Mouse (Mus musculus): ENCODE data around the gene Fam168b.
A peak's percentile ranks its signal among the peaks of the same experiment; 100 is the strongest.

Gene Fam168b

DNA sequence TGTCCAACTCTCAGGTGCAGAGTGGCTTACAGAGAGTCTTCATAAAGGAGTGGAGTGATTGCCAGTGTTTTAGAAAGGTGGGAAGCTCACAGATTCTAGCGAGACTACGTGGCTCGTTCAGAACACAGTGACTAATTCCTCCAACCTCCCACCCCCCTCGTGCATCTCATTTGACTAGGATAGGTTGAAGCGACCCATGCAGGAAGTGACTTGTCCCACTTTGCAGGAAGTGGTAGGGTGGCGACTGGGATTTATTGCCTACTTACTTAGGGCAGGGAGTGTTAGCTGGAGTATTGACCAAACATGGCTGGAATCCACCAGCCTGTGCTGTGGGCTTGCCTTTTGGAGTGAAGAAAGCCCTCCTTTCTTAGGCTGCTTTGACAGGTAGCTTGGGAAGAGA, 8.7 kb upstream of the Fam168b start:
- no peak for DNase-seq (ENCODE audit: low read depth, low spot score)

DNA sequence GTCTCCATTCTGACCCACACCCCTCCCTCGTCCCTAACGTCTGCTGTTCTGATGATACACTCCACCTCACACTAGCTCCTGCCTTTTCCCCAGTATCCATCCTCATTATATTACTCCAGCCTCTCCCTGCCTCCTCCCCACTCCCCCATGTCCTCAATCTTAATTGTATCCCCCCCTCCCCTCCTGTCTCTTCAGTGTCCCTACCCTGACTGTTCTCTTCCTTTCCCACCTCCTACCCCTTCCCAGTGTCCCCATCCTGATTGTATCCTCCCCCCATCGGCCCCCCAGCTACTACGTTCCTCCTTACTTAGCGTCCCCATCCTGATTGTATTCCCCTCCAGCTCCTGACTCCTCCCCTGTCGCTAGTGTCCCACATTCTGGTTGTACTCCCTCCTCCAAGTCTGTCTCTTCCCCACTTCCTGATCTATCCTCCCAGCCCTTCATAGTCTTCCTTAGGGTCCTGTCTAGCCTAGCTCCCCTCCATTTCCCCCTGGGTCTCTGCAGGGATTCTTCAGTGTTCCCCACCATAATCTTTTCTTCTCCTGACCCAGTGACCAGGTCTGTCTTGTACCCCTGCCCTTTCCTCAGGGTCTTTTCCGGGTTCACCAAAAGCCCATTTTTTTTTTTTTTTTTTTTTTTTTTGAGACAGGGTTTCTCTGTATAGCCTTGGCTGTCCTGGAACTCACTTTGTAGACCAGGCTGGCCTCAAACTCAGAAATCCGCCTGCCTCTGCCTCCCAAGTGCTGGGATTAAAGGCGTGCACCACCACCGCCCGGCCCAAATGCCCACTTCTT, 7.7 kb upstream of the Fam168b start:
- peak; percentile 33 for DNase-seq (ENCODE audit: low read depth, low spot score)

DNA sequence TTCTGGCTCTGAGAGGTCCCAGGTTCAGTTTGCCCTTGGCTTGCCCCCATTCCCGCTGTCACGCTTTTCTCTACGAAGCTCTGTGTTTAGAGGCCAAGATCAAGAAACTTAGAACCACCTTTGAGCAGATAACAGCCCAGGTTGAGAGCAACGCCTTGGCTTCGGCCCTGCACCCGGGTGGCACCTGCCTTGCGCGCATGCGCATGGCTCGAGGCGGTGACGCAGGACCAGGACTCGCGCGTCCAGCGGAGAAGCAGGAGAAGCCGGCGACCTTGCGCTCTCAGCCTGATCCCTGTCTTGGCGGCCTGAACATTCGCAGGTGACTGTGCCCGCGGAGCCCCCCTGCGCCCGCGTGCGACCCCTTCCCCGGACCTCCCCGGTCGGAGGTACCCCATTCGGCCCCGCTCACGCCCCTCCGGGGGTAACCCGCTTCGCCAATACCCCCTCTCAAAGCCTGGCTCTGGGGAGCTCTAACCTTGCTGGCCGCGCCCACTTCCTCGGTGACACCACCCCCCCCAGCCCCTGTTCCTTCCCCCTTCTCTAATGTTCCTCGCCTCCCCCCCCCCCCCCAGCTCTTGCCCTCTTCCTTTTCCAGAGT, 7.0 kb upstream of the Fam168b start, which contains the start of gene Plekhb2:
Plekhb2 (plus strand) TSS at position 232 of the 598 bp plus-strand sequence.
- peak; percentile 83 for DNase-seq (ENCODE audit: low read depth, low spot score)

DNA sequence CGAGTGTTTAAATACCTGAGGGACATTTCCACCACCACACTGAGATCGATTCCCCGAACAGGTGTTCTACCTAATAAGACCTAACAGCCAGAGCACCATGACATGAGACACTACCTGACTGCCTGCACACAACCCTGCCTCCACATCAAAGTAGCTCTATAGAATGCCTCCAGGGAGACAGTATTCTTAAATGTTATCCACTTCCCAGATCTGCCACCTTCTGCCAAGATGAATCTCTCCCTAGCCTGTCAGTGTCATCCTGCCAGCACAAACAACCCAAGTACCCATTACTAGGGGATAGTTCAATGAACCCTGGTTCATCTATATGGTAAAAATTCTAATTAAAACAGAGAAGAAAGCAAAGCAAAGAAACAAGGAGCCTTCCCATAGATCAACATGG, 4.2 kb upstream of the Fam168b start:
- DNase-seq (ENCODE audit: low read depth, low spot score), result no peak

DNA sequence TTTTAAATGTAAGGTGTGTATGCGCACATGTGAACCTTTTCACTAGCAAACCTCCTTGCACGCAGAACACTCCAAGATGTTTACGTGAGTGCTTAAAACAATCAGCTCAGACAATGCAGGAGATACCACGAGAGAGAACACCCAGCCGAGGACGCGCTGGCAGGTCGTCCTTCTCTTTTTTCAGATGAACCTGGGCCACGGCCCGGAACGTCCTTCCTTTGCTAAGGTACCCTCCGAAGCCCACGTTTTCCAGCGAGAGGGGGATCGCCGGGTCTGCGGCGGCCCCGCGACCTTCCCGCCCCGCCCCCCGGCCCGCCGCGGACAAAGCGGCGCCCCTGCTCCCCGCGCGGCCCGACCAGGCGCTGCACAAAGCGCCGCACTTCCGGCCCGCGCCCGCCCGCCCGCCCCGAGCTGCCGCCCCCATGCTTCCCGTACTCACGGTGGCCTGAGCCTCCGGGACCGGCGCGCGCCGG, 440 bp downstream of the Fam168b start:
- DNase-seq (ENCODE audit: low read depth, low spot score), result peak; percentile 57

DNA sequence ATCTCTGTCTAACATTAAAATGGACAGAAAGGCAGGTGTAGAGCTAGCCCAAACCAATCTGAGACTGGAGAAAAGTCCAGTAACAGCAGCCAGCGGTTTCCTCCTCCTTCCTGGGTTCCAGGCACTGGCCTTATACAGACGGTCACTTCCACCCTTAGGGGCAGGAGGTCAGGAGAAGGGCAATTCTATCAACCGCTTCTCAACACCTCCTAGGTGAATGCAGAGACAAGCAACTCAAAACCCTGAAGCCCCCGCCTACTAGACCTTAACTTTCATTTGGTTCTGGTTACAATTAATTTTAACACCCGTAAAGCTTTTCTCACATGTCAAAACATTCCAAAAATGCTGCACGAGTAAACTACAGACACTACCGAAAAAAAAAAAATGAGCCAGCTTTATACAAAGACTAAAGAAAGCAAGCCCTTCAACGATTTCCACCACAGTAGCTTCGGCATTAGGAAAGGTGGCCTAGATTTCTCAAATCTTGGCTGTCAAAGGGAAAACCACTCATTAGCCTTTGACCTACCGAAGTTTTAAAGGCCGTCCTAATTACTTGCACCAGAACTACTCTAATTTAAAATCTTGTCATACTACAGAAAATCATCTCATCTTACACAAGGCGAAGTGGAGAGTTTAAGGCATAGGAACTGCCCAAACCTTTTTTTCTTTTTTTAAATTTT, 1.0 kb downstream of the Fam168b start:
- no peak for DNase-seq (ENCODE audit: low read depth, low spot score)

DNA sequence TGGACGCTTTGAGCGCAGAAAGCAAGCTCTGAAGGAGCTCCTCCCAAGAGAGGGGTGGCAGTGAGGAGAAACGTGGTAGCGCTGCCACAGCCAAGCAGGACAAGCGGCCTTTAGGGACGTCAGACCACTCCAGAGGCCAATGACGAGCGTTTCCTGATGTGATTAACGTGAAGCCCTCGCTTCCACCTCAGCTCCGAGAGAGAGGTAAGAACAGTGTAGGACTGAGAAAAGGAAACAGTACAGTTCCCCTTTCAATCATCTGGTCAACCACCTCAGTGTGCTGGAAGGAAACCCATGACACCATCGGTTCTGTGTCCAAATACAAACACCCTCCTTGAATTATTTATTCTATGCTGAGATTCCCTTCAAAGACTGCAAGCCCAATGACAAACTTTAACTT, 3.6 kb downstream of the Fam168b start:
- no peak for DNase-seq (ENCODE audit: low read depth, low spot score)

DNA sequence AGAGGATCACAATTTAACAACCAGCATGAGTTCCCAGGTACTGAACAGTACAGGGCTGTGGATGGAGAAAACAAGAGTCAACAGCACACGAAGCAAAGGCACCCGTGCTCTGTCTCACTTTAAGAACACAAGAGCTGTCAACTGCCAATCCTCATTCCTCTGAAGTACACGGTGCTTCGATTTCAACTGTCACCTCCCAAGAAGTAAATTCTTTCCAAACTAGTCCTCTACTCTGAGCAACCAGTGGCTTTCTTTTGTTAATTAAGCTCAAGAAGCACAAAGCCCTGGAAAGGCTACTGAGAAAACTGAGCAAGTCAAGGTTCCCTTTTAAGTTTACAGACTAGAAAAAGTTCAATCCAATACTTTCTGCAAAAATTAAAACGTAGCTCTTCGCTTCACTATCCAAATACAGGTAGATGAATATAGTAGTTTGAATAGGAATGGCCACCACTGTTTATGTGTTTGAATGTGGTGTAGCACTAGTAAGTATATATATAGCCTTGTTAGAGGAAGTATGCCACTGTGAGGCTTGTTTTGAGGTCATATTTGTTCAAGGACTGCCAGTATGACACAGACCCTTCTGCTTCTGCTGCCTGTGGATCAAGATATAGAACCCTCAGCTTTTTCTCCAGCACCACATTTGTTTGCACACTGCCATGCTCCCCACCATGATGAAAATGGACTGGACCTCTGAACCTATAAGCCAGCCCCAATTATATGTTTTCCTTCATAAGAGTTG, 4.7 kb downstream of the Fam168b start:
- DNase-seq (ENCODE audit: low read depth, low spot score), result peak; percentile 59

DNA sequence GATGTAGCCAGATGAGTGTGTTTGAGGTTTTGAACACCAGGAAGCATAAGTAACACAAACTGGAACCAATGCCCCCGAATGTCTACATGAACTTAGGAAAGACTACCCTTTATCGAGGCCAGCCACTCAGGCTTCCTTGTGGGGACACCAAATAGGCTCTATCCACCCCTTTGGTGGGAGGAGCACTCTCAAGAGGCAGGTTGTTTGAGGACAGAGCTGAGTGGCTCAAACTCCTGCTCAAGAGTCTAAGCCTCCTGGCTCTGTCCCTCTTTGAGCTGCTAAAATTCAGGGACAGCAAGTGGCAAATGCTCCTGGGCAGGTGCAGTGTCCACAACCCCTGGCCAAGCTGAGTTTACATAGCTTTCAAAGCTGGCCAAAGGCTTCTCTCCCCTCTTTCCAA, 8.0 kb downstream of the Fam168b start:
- no peak for DNase-seq (ENCODE audit: low read depth, low spot score)

DNA sequence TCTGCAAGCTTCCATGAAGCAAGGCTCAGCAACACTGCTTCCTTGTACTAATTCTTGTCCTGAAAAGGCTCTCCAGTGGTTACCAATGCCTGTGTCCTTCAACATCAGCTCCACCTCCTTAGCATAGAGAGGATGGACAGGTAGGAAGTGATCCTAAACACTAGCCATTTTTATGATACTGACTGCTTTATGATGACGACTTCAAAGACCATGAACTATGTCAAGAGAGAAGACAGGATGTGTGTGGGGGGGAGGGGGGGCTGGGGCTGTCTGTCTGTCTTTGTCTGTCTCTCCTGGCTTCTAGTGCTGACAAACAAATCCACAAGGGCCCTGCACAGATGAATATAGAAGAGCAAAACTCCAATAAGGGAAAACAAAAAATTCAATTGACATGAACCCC, 11.5 kb downstream of the Fam168b start:
- DNase-seq (ENCODE audit: low read depth, low spot score), result no peak

DNA sequence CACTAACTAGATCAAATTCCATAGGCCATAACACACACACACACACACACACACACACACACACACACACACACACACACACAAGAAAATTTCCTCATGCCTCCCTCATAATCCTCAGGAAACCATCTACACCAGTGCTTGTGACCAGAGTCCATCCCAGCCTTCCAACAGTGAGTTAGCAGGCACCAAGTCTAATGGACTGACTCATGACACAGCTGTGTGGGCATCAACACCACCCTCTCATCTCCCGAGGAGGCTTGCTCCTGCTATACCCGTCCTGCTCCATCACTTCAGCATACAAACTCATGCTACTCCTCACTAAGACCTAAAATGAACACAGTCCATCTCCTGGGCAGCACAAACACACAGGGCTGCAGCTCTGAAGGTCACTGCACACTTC, 11.9 kb downstream of the Fam168b start:
- no peak for DNase-seq (ENCODE audit: low read depth, low spot score)

DNA sequence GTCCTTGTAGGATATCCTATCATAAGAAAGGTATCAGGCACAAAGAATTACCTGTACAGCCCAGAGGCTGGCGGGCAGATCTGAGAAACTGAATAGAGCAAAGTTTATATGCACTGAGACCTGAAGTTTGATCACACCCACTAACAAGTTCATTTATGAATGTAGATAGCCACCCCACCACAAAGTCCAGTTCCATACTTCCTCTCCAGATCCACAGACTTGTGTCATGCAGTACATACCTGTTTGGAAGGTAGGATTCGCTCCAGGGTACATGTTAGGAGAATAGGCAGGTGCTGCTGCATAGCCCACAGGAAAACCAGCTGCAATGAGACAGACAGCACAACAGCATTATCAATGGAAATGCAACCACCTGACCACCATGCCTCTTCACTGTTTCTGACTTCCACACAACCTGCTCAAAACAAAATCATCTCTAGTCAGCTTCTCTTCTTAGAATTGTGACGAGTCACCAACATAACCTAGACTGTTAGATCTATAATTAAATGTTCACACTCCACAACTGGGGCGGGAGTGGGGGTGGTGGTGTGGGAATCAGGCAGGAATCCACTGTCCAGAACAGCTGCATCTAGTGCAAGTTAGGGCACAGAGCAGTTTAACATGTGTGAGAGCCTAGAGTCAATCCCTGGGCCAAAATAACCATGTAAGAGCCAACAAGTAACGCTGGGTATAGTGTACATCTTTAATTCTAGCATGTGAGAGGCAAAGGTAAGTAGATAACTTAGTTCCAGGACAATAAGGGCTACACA, 14.2 kb downstream of the Fam168b start:
- DNase-seq (ENCODE audit: low read depth, low spot score), result no peak

DNA sequence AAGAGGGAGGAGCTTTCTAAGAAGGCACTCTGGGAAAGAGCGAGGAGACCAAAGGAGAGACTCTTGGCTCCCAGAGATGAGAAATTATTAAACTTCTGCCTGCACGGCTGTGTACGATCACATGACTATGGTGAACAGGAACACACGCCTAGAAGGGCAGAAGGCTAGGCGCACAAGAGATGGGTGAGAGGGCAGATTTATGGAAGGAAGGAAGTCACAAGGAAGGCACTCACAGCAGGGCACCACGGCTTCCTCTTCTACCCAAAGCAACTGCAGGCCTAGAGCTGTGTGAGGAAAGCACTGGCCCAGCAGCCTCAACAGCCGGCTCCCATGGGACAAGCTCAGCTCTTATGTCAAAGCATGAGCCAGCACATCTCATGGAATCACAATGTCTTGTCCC, 15.0 kb downstream of the Fam168b start:
- no peak for DNase-seq (ENCODE audit: low read depth, low spot score)

DNA sequence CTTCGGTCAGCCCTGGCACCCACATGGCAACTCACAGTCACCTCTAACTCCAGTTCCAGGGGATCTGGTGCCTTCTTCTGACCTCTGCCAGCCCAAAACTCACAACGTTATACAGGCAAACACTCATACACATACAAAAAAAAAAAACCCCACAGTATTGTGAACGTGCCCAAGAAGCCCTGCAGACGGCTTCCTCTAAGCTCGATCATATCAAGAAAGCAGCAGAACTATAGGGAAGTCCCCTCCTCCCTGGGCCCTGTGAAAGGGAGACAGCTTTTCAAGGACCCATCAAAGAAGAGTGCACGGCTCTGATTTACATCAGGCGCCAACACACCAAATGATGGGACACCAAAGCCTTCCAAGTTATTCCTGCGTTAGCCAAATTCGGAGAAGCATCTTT, 17.0 kb downstream of the Fam168b start:
- no peak for DNase-seq (ENCODE audit: low read depth, low spot score)

DNA sequence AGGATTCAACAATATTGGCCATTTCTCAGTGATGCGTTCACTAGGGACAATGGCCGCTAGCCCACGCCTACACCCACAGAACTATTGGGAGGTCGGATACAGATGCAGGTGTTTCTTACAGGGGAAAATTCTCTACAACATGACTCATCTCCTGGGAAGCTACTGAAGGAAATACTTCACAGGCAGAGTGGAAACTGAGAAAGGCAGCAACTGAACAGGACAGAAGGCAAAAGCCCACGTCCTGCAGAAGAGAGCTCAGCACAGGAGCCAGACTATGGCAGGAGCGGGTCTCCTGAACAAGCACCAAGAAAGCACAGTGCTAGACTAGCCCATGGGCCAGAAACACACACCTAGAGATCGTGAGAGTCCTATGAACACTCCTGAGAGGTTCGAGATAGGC, 18.7 kb downstream of the Fam168b start:
- DNase-seq (ENCODE audit: low read depth, low spot score), result no peak

DNA sequence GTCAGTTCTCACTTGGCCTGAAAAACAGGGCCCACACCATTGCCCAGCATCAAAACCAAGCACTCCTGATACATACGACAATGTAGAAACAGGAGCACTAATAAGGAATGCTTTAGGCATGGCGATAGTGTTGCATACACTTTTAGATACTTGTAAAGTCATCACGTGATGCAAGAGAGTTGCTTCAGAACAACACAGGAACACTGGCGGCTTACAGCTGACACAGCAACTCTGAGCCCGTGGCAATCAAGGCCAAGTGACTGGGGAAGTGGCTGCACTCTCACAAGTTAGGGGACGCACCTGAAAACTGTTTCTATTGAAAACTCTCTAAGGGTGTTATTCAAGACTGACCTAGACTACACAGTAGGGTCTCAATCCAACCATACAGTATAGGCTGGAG, 19.5 kb downstream of the Fam168b start:
- DNase-seq (ENCODE audit: low read depth, low spot score), result no peak

DNA sequence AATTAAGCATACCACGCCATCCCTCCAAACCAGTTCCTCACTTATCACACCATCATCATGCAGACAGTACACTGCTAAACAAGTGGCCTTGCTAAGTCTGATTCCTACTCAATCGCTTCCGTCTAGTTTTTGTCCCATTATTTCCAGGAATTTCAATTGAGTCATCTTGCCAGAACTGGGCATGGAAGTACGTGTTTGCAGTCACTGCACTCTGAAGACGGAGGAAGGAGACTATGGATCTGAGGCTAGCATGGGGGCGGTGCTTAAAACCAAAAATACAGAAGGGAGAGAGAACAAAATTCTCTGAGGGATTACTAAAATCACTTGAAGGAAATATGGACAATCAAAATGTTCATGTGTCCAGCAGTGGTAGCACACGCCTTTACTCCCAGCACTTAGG, 20.1 kb downstream of the Fam168b start:
- no peak for DNase-seq (ENCODE audit: low read depth, low spot score)

DNA sequence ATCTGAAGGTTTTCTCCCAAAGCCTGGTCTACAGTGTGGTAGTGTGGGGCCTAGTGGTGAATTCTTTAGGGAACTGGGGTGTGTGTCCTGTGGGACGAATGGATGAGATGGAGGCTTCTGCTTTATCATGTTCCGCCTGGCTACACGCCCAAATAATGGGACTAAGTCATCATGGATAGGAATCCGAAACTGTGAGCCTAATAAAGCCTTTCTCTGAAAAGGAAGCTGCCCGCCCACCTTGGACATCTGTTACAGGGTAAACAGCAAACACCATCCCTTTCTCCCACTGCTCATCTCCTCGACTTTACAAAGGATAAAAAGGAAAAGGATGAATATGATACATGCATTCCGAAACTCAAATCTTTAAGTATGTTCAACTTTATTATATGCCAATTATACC, 20.9 kb downstream of the Fam168b start:
- DNase-seq (ENCODE audit: low read depth, low spot score), result no peak

DNA sequence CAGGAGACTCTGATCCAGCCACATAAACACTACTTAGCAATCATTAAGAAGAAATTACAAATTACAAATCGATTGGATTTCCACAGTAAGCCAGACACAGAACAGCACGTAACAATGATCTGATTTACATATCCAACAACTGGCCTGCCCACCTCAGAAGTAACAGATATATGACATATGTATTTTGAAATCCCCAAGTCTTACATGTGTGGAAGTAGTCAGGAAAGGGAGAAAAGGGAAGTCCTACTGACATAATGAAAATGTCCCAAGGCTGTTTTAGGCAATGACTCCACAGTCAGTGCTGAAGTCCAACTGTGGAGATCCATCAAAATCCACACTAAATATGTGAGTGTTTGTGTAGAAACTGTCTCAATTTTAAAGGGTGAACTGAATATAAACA, 21.5 kb downstream of the Fam168b start:
- no peak for DNase-seq (ENCODE audit: low read depth, low spot score)

DNA sequence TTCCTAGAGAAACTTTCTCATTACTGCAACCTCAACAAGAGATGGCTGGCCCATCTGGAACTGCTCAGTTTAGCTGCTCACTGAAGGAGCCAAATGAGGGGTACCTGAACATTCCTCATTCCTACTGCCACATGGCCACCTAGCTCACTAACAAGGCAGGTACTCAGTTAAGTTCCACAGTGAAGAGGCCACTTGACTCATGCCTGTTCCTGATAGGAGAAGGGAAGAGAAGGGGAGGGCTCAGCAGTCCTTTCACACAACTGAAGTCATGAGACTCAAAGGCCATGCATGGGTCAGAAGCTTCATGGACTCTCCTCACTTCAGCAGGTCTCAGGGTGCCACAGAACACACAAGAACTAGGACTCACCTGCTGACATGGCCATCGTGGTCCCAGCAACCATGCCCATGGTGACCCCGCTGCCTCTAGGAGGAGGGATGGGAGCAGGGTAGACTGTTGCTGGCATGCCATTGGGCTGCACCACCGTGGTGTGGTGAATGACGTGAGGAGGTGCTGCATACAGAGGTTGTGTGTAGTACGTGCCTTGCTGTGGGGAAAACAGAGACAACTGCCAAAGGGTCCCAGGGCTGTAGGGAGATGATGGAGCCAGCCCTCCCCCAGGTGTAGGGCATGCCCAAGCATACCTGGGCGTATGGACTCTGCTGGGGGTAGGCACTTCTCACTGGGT, 23.5 kb downstream of the Fam168b start:
- no peak for DNase-seq (ENCODE audit: low read depth, low spot score)

DNA sequence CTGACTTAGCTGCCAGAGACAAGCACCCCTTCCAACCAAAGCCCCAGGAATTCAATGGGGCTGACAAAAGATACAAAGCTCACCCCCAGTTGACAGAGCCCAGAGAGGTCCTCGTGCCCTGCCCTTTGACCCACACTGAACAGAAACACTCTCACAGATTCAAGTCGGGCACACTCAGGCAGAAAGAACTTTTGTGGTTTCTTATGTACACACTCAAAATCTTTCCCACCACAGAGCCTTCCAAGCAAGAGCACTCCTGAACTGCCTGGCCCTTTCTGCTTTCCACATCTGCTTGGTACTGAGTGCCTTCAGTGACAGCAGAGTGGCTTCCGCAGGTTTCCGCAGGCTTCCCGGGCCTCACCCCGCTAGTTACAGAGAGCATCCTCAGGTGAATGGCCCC, 27.0 kb downstream of the Fam168b start:
- DNase-seq (ENCODE audit: low read depth, low spot score), result no peak

Data from ES-CJ7 (cell line).